Mouse (Mus musculus) MEL (cell line): ENCODE measurements around the gene Ldlrad2. TPM values are rescaled to one million over a fixed set of nuclear protein-coding genes. Genes with fewer than 3 reads are reported as not detected.
A peak's percentile ranks its signal among the peaks of the same experiment; 100 is the strongest.
"Not testable (repeated sequence)": the region's sequence is repeated elsewhere in the genome, so short reads cannot be mapped to it uniquely, and the experiment has no call there.

Experiments
- DNase-seq: peaks from one replicate; pipeline ENCODE4 v3.0.0; 2011; ENCODE audit warnings: low read depth, low spot score
- H3K27ac ChIP-seq: 2 replicates; pipeline ENCODE4 v1.5.1; 2012; ENCODE audit warnings: low read depth, mild to moderate bottlenecking, control low read depth, low read length, moderate library complexity; ENCODE audit not compliant: control insufficient read depth
- H3K27me3 ChIP-seq, 2 experiments: fragments of 150-350 bp in 1 of 2; sonication (generic) in 1 of 2; 2 replicates each; pipeline ENCODE4 v1.6.1; 2012; ENCODE audit warnings: low read length in 2 of 2, mild to moderate bottlenecking in 2 of 2, improper control_type of control experiment in 1 of 2, moderate library complexity in 1 of 2; ENCODE audit not compliant: insufficient read depth in 2 of 2, control insufficient read depth in 1 of 2
- H3K36me3 ChIP-seq, 2 experiments: 2 replicates each; pipeline ENCODE4 v1.6.1; 2012 to 2014; ENCODE audit warnings: low read length in 2 of 2, improper control_type of control experiment in 1 of 2, inconsistent platforms in 1 of 2, mild to moderate bottlenecking in 1 of 2; ENCODE audit not compliant: insufficient read depth in 2 of 2, control insufficient read depth in 1 of 2
- H3K4me1 ChIP-seq, 2 experiments: fragments of 150-350 bp in 1 of 2; sonication (generic) in 1 of 2; 2 replicates each; pipeline ENCODE4 v1.6.1; 2012; ENCODE audit warnings: low read length in 2 of 2, improper control_type of control experiment in 1 of 2, mild to moderate bottlenecking in 1 of 2; ENCODE audit not compliant: insufficient read depth in 2 of 2, control insufficient read depth in 1 of 2
- H3K4me3 ChIP-seq, 2 experiments: fragments of 150-350 bp in 1 of 2; sonication (generic) in 1 of 2; 2 replicates each; pipeline ENCODE4 v1.5.1; 2012; ENCODE audit warnings: low read depth in 2 of 2, low read length in 2 of 2, mild to moderate bottlenecking in 2 of 2, moderate library complexity in 2 of 2, control low read depth in 1 of 2, improper control_type of control experiment in 1 of 2; ENCODE audit not compliant: control insufficient read depth in 1 of 2, insufficient read depth in 1 of 2
- H3K79me2 ChIP-seq: 2 replicates; pipeline ENCODE4 v1.6.1; 2012; ENCODE audit warnings: mild to moderate bottlenecking, low read length, moderate library complexity; ENCODE audit not compliant: control insufficient read depth, poor library complexity, insufficient read depth
- H3K9ac ChIP-seq: 2 replicates; pipeline ENCODE4 v1.6.1; 2012; ENCODE audit warnings: low read depth, mild to moderate bottlenecking, control low read depth, low read length, moderate library complexity; ENCODE audit not compliant: control insufficient read depth, poor library complexity, severe bottlenecking
- H3K9me3 ChIP-seq: fragments of 150-350 bp; sonication (generic); replicated peaks from 2 replicates; pipeline ENCODE4 v1.6.1; 2012; ENCODE audit warnings: mild to moderate bottlenecking, low read length, improper control_type of control experiment, moderate library complexity; ENCODE audit not compliant: insufficient read depth
- CHD2 ChIP-seq: IDR thresholded peaks from 2 replicates; pipeline ENCODE4 v1.6.1; 2011; ENCODE audit warnings: low read length, improper control_type of control experiment
- CTCF ChIP-seq, 3 experiments: IDR thresholded peaks in 2 of 3; conservative IDR thresholded peaks in 1 of 3; 2 replicates each; pipeline ENCODE4 v1.5.1; 2011 to 2012; ENCODE audit warnings: low read length in 3 of 3, low read depth in 2 of 3, mild to moderate bottlenecking in 2 of 3, improper control_type of control experiment in 1 of 3, inconsistent platforms in 1 of 3, mixed read lengths in 1 of 3, moderate library complexity in 1 of 3; ENCODE audit not compliant: control insufficient read depth in 1 of 3, insufficient read depth in 1 of 3, poor library complexity in 1 of 3, severe bottlenecking in 1 of 3
- GABPA ChIP-seq: IDR thresholded peaks from 2 replicates; pipeline ENCODE4 v1.6.1; 2012; ENCODE audit warnings: low read depth, mild to moderate bottlenecking, inconsistent platforms, low read length, improper control_type of control experiment, moderate library complexity
- HCFC1 ChIP-seq: IDR thresholded peaks from 2 replicates; pipeline ENCODE4 v1.6.1; 2012; ENCODE audit warnings: low read depth, mild to moderate bottlenecking, inconsistent platforms, low read length, improper control_type of control experiment, moderate library complexity
- MAFK ChIP-seq: IDR thresholded peaks from 2 replicates; pipeline ENCODE4 v1.6.1; 2011; ENCODE audit warnings: low read depth, mild to moderate bottlenecking, low read length, improper control_type of control experiment, borderline replicate concordance
- MAZ ChIP-seq: IDR thresholded peaks from 2 replicates; pipeline ENCODE4 v1.6.1; 2012; ENCODE audit warnings: low read depth, mild to moderate bottlenecking, inconsistent platforms, low read length, improper control_type of control experiment
- MYC ChIP-seq: IDR thresholded peaks from 2 replicates; pipeline ENCODE4 v1.6.1; 2011; ENCODE audit warnings: low read depth, mild to moderate bottlenecking, low read length, improper control_type of control experiment, moderate library complexity
- POLR2AphosphoS2 ChIP-seq: IDR thresholded peaks from 2 replicates; pipeline ENCODE4 v1.6.1; 2011; ENCODE audit warnings: low read length, improper control_type of control experiment
- POLR2AphosphoS5 ChIP-seq: IDR thresholded peaks from 2 replicates; pipeline ENCODE4 v1.6.1; 2012; ENCODE audit warnings: low read depth, borderline replicate concordance, mild to moderate bottlenecking, inconsistent platforms, low read length, moderate library complexity, mixed read lengths
- SMC3 ChIP-seq: IDR thresholded peaks from 2 replicates; pipeline ENCODE4 v1.6.1; 2011; ENCODE audit warnings: low read depth, low read length, improper control_type of control experiment
- TCF12 ChIP-seq: IDR thresholded peaks from 2 replicates; pipeline ENCODE4 v1.6.1; 2014; ENCODE audit warnings: low read depth, mild to moderate bottlenecking, inconsistent platforms, low read length, improper control_type of control experiment, moderate library complexity
- ZC3H11A ChIP-seq: IDR thresholded peaks from 2 replicates; pipeline ENCODE4 v1.6.1; 2012; ENCODE audit warnings: low read depth, mild to moderate bottlenecking, inconsistent platforms, low read length, improper control_type of control experiment
- polyA plus RNA-seq, 2 experiments: library from polyadenylated mRNA; stranded (reverse) in 1 of 2; unstranded in 1 of 2; fragments of >175 nt in 1 of 2; fragments of >200 nt in 1 of 2; gene quantifications; 2 replicates each; pipeline versions ENCODE4 v1.2.1 to v1.2.4; 2012; ENCODE audit warnings: low replicate concordance in 2 of 2, low read depth in 1 of 2; ENCODE audit not compliant: insufficient read length in 2 of 2, insufficient read depth in 1 of 2, missing spikeins in 1 of 2
- total RNA-seq: library from RNA; depleted of rRNA; stranded (reverse); fragments of 300-350 nt; gene quantifications from 2 replicates; pipeline ENCODE4 v1.2.3, GENCODE M21; 2012

The Ldlrad2 gene
- total and polyA plus RNA-seq, 3 experiments: not detected

DNA sequence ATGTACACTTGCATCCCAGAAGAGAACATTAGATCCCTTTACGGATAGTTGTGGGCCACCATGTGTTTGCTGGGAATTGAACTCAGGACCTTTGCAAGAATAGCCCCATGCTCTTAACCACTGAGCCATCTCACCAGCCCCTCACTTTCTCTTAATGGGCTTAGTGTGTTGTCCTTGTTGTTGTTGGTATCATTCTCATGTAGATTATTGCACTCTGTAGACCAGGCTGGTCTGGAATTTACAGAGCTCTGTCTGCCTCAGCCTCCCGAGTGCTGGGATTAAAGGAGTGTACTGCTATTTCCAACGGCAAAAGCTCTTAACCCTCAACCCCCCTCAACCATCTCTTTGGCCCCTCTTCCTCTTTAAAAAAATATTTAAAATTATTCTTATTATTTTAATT, 15.2 kb upstream of the Ldlrad2 start:
- H3K27me3 ChIP-seq: peaks cover 2 to 5% of the 10 kb centered on the region in 2 experiments; a peak in 3 of 4 replicates
- TF ChIP-seq GABPA (no peak), CTCF (IDR thresholded peaks at IDR 0.05 in 2 of 3, conservative IDR thresholded peaks at IDR 0.05 in 1 of 3; ENCODE audit: control insufficient read depth in 1 of 3, insufficient read depth in 1 of 3, low read depth in 2 of 3, low read length in 3 of 3, poor library complexity in 1 of 3, severe bottlenecking in 1 of 3) (no peak), MAZ (no peak), POLR2AphosphoS2 (no peak)
- H3K4me3 ChIP-seq: no peak overlapping the region
- peaks cover 8% of the 10 kb centered on the region for H3K79me2 ChIP-seq
- no peak overlapping the region for H3K27ac ChIP-seq
- no peaks in the 10 kb centered on the region for H3K9me3 ChIP-seq
- no peaks in the 10 kb centered on the region for H3K4me1 ChIP-seq
- H3K9ac ChIP-seq: no peak overlapping the region
- H3K36me3 ChIP-seq: no peaks in the 10 kb centered on the region
- no peak for DNase-seq

DNA sequence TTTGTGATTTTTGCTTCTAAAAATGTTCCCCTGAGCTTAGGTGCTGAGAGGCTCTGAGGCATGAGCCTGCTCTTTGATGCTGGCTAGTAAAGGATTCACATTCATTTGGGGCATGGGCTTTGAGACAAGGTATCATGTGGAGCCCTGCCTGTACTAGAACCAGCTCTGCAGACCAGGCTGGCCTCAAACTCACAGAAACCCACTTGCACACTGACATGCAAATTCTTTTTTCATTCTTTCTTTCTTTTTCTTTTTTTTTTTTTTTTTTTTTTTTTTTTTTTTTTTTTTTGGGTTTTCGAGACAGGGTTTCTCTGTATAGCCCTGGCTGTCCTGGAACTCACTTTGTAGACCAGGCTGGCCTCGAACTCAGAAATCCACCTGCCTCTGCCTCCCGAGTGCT, 14.7 kb upstream of the Ldlrad2 start:
- H3K27me3 ChIP-seq, H3K4me3 ChIP-seq, H3K79me2 ChIP-seq, H3K4me1 ChIP-seq, H3K9me3 ChIP-seq, DNase-seq, H3K36me3 ChIP-seq, H3K27ac ChIP-seq, H3K9ac ChIP-seq: not testable (repeated sequence)

DNA sequence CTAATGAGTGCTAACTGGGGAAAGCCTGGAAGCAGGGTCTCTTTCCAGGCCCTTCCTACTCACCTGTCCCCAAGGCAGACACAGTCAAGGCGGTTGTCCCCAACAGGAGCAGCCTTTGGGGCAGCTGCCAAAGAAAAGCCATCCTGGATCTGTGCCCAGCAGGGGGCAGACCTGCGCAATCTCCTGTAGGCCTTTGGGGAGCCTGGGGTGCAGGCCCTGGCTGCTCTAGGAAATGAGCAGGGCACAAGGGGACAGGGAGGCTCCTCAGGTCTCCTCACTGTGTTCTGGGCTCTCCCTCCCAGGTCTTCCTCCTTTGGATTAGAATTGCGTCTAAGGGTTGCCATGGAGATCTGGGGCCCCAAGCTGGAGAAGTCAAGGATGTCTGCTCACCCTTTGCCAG, 7.4 kb upstream of the Ldlrad2 start:
- peak; percentile 31 to 71 (median 53); a peak in 5 of 6 replicates for TF ChIP-seq CTCF (IDR thresholded peaks at IDR 0.05 in 2 of 3, conservative IDR thresholded peaks at IDR 0.05 in 1 of 3; ENCODE audit: control insufficient read depth in 1 of 3, insufficient read depth in 1 of 3, low read depth in 2 of 3, low read length in 3 of 3, poor library complexity in 1 of 3, severe bottlenecking in 1 of 3)
- peak; percentile 15; the same call in 1 of the 2 replicates for TF ChIP-seq SMC3
- no peak for TF ChIP-seq ZC3H11A
- TF ChIP-seq, all 39 proteins: peak for 2
- no peaks in the 10 kb centered on the region for H3K79me2 ChIP-seq
- no peaks in the 10 kb centered on the region for H3K27me3 ChIP-seq
- H3K36me3 ChIP-seq: no peaks in the 10 kb centered on the region
- no peak overlapping the region for H3K27ac ChIP-seq
- no peak overlapping the region for H3K4me3 ChIP-seq
- H3K4me1 ChIP-seq: no peaks in the 10 kb centered on the region
- peak; percentile 22 for DNase-seq
- no peak overlapping the region for H3K9ac ChIP-seq
- no peaks in the 10 kb centered on the region for H3K9me3 ChIP-seq

DNA sequence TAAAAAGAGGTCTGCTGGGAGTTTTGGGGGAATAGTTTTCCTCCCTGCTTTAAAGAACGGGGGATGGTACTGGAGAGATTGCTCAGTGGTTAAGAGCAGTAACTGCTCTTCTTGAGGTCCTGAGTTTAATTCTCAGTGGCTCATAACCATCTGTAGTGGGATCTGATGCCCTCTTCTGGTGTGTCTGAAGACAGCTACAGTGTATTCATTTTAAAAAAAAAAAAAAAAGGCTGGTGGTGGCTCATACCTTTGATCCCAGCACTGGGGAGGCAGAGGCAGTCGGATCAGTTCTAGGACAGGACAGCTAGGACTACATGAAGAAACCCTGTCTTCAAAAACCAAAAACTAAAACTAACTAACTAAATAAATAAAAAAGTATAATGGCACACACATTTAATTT, 5.9 kb upstream of the Ldlrad2 start:
- no peaks in the 10 kb centered on the region for H3K79me2 ChIP-seq
- H3K36me3 ChIP-seq: no peaks in the 10 kb centered on the region
- H3K27ac ChIP-seq: no peak overlapping the region
- H3K4me3 ChIP-seq: no peak overlapping the region
- no peak overlapping the region for H3K9ac ChIP-seq
- no peaks in the 10 kb centered on the region; a peak in 1 of 4 replicates for H3K27me3 ChIP-seq
- no peaks in the 10 kb centered on the region for H3K4me1 ChIP-seq
- no peak for DNase-seq
- H3K9me3 ChIP-seq: no peaks in the 10 kb centered on the region
- TF ChIP-seq MAFK (no peak), CTCF (IDR thresholded peaks at IDR 0.05 in 2 of 3, conservative IDR thresholded peaks at IDR 0.05 in 1 of 3; ENCODE audit: control insufficient read depth in 1 of 3, insufficient read depth in 1 of 3, low read depth in 2 of 3, low read length in 3 of 3, poor library complexity in 1 of 3, severe bottlenecking in 1 of 3) (no peak), CHD2 (no peak), TCF12 (no peak), POLR2AphosphoS5 (no peak), MYC (no peak), HCFC1 (no peak)
